Mouse (Mus musculus) retina, embryonic 14.5 days (tissue): Measurements from ENCODE around the gene Gm40193.
"Not testable (repeated sequence)": the region's sequence is repeated elsewhere in the genome, so short reads cannot be mapped to it uniquely, and the experiment has no call there.

Source experiments
- DNase-seq: peaks from one replicate; pipeline ENCODE4 v3.0.0-alpha.2; 2015; ENCODE audit warnings: low spot score

Gene Gm40193

GRCm38 (mm10) chr11:70532839-70533238, at the start of gene Gm40193:
Gene Gm40193 (minus strand): TSS chr11:70532939.
- DNase-seq = no peak

- no peak for DNase-seq
These were observed 49.5 kb upstream of the Gm40193 start for GRCm38 (mm10) chr11:70582196-70582595.

GRCm38 (mm10) chr11:70580921-70581320, 48.2 kb upstream of the Gm40193 start:
- DNase-seq = no peak

GRCm38 (mm10) chr11:70580358-70580720, 47.6 kb upstream of the Gm40193 start:
- no peak for DNase-seq

- no peak for DNase-seq
These were observed 47.1 kb upstream of the Gm40193 start for GRCm38 (mm10) chr11:70579710-70580357.

- DNase-seq = no peak
These were observed 46.2 kb upstream of the Gm40193 start for GRCm38 (mm10) chr11:70578962-70579361.

- DNase-seq = no peak
These were observed 44.5 kb upstream of the Gm40193 start for GRCm38 (mm10) chr11:70577201-70577600.

- no peak for DNase-seq
These were observed 41.1 kb upstream of the Gm40193 start for GRCm38 (mm10) chr11:70573872-70574271.

GRCm38 (mm10) chr11:70572348-70572902, 39.7 kb upstream of the Gm40193 start:
- DNase-seq = no peak

GRCm38 (mm10) chr11:70571641-70572040, 38.9 kb upstream of the Gm40193 start:
- DNase-seq = no peak

GRCm38 (mm10) chr11:70570614-70571013, 37.9 kb upstream of the Gm40193 start:
- not testable (repeated sequence) for DNase-seq

GRCm38 (mm10) chr11:70566586-70566985, 33.8 kb upstream of the Gm40193 start:
- DNase-seq = no peak

GRCm38 (mm10) chr11:70564276-70564873, 31.6 kb upstream of the Gm40193 start:
- no peak for DNase-seq

- peak; percentile 26 for DNase-seq
These were observed 30.9 kb upstream of the Gm40193 start for GRCm38 (mm10) chr11:70563470-70564275.

GRCm38 (mm10) chr11:70562995-70563469, 30.3 kb upstream of the Gm40193 start:
- no peak for DNase-seq

- peak; percentile 92 for DNase-seq
These were observed 29.7 kb upstream of the Gm40193 start, which contains the start of gene Mink1 for GRCm38 (mm10) chr11:70562287-70562994. Gene Mink1 (plus strand): TSS chr11:70562881.

- no peak for DNase-seq
These were observed 29.2 kb upstream of the Gm40193 start for GRCm38 (mm10) chr11:70561937-70562286.

- no peak for DNase-seq
These were observed 24.8 kb upstream of the Gm40193 start for GRCm38 (mm10) chr11:70557545-70557944.

- no peak for DNase-seq
These were observed 21.2 kb upstream of the Gm40193 start for GRCm38 (mm10) chr11:70553940-70554339.

GRCm38 (mm10) chr11:70551526-70551925, 18.8 kb upstream of the Gm40193 start:
- no peak for DNase-seq

GRCm38 (mm10) chr11:70544496-70544895, 11.8 kb upstream of the Gm40193 start:
- DNase-seq = no peak

GRCm38 (mm10) chr11:70541415-70541814, 8.7 kb upstream of the Gm40193 start:
- DNase-seq = no peak
